Mouse (Mus musculus): ENCODE results near the gene Ehd1. TPM values are rescaled to one million over a fixed set of nuclear protein-coding genes. Genes with fewer than 3 reads are reported as not detected.

Gene Ehd1
- polyA plus RNA-seq, 1 experiment from 2014 or later: 77.2 TPM

GRCm38 (mm10) chr19:6339191-6339590, 62.7 kb downstream of the Ehd1 start:
- WGBS: 92% methylated on average over 6 of the region's 6 CpGs
- no peak overlapping the region for H3K27ac ChIP-seq (ENCODE audit: low read length)
- peaks cover 27% of the 10 kb centered on the region for H3K4me1 ChIP-seq (ENCODE audit: control insufficient read depth, insufficient read depth, low read length)
- no peak overlapping the region for H3K4me3 ChIP-seq (replicated peaks; ENCODE audit: low read length)
- ATAC-seq (ENCODE audit: insufficient read depth, low FRiP score): no peak
- H3K9me3 ChIP-seq (replicated peaks; ENCODE audit: control insufficient read depth, low read length): no peaks in the 10 kb centered on the region
- no peaks in the 10 kb centered on the region for H3K27me3 ChIP-seq (ENCODE audit: control insufficient read depth, insufficient read depth, low read length)
- H3K9ac ChIP-seq (ENCODE audit: low read length): no peak overlapping the region
- no peak overlapping the region for H3K4me2 ChIP-seq (ENCODE audit: low read depth, low read length)
- peaks cover 13% of the 10 kb centered on the region; the same call in 1 of the 2 replicates for H3K36me3 ChIP-seq (ENCODE audit: control insufficient read depth, insufficient read depth, low read length)

DNA sequence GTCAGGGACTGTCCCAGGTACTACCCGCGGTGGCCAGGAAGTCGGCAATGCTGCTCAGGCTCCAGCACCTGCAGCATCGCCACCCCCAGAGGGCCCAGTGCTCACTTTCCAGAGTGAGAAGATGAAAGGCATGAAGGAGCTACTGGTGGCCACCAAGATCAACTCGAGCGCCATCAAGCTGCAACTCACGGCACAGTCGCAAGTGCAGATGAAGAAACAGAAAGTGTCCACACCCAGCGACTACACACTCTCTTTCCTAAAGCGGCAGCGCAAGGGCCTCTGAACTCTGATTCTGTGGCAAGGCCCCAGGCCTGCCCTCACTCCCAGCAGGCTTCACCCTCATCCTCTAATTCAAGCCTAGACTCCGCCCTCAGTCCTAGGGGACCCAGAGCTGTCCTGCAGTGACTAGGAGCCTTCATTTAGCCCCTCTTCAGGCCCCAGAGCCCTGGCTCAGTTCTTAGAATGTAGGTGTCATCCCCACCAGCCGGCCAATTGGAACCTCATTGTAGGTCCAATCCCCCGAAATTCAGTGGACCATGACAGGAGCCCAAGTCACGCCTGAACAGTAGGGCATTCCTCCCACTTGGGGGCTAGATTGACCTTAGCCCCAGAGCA, 63.5 kb downstream of the Ehd1 start:
- 0 out of 2 replicates have a peak, but pooled peaks have one; percentile 3 for ATAC-seq (ENCODE audit: insufficient read depth, low FRiP score)
- 67% methylated on average over 15 of the region's 15 CpGs for WGBS
- Histone ChIP-seq H3K4me1 (ENCODE audit: control insufficient read depth, insufficient read depth, low read length) (peaks cover 25% of the 10 kb centered on the region), H3K4me3 (replicated peaks; ENCODE audit: low read length) (no peak overlapping the region), H3K9ac (ENCODE audit: low read length) (no peak overlapping the region), H3K27me3 (ENCODE audit: control insufficient read depth, insufficient read depth, low read length) (no peaks in the 10 kb centered on the region), H3K9me3 (replicated peaks; ENCODE audit: control insufficient read depth, low read length) (no peaks in the 10 kb centered on the region), H3K4me2 (ENCODE audit: low read depth, low read length) (peak overlapping the region; percentile 87; the same call in 1 of the 2 replicates), H3K36me3 (ENCODE audit: control insufficient read depth, insufficient read depth, low read length) (peaks cover 13% of the 10 kb centered on the region; the same call in 1 of the 2 replicates), H3K27ac (ENCODE audit: low read length) (peak overlapping the region; percentile 34; the same call in 1 of the 2 replicates)

DNA sequence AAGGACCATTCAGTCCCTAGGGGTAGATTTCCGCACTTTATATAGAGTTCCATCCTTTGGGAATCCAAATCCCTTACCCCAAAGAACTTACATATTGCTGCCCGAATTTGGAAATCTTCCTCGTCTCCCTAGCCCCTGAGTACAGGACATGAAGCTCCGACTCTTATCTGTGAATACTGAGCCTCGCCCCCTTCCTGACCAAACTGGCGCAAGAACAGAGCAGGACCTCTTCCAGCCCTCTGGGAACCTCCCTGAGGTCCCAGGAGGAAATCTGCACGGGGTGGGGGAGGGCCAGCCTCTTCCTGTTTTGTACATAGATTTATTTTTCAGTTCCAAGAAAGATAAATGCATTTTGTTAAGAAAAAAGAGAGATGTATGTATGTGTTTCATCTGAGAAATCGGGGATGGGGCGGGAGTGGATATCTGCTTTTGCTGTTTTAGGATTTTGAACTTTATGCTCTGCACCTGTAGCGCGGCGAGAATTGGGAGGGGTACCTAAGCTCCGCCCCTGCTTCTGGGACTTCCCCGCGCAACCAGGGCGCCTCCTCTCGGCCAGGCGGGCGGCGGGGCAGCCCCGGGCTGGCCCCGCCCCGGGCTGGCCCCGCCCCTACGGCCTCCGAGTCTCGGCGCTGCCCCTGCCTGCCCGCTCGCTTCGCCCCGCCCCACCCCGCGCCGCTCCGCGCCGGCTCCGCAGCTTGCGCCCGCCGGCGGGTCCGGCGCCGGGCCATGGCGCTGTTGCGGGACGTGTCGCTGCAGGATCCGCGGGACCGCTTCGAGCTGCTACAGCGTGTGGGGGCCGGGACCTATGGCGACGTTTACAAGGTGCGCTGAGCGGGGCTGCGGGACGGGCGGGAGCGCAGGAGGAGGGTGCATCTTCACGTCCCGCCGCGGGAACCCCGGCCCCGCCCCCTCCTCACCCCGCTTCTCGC, 64.3 kb downstream of the Ehd1 start, which contains the start of gene Map4k2:
Gene Map4k2, plus strand, starts transcription at position 612 of the 929 bp plus-strand sequence.
- 4% methylated on average over 71 of the region's 72 CpGs for WGBS
- peak within 1 kb of the TSS; percentile 34; the same call in 1 of the 2 replicates for H3K27ac ChIP-seq (ENCODE audit: low read length)
- peak within 1 kb of the TSS; percentile 87 for H3K4me2 ChIP-seq (ENCODE audit: low read depth, low read length)
- no peaks in the 10 kb centered on the region for H3K27me3 ChIP-seq (ENCODE audit: control insufficient read depth, insufficient read depth, low read length)
- H3K36me3 ChIP-seq (ENCODE audit: control insufficient read depth, insufficient read depth, low read length): peaks cover 14% of the 10 kb centered on the region; the same call in 1 of the 2 replicates
- peak within 1 kb of the TSS; percentile 91 for H3K9ac ChIP-seq (ENCODE audit: low read length)
- no peaks in the 10 kb centered on the region for H3K9me3 ChIP-seq (replicated peaks; ENCODE audit: control insufficient read depth, low read length)
- peak within 1 kb of the TSS; percentile 73 for H3K4me3 ChIP-seq (replicated peaks; ENCODE audit: low read length)
- peak; percentile 89 for ATAC-seq (ENCODE audit: insufficient read depth, low FRiP score)
- peaks cover 23% of the 10 kb centered on the region for H3K4me1 ChIP-seq (ENCODE audit: control insufficient read depth, insufficient read depth, low read length)

DNA sequence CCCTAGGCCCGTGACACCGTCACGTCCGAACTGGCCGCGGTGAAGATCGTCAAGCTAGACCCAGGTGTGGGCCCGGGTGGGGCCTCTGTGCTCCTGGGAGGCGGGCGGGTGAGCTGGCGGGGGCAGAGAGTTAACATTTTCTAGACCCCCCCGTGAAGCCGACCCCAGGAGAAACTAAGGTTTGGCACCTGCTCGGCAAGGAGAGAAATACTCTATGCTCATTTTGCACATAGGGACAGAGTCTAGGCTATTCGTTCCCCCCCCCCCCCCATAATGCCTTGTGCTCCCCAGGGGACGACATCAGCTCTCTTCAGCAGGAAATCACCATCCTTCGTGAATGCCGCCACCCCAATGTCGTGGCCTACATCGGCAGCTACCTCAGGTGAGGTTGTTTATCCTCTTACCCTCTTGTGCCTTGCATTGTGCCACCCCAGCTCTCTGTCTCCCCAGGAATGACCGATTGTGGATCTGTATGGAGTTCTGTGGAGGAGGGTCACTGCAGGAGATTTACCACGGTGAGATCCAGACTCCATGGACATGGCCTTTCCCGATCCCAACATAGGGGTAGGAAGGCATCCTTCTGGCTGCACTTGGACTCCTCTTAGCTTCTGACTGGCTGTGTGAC, 65.0 kb downstream of the Ehd1 start:
- whole genome bisulfite sequencing: 10% methylated on average over 23 of the region's 23 CpGs
- Histone ChIP-seq H3K4me3 (replicated peaks; ENCODE audit: low read length) (peak overlapping the region; percentile 73), H3K4me2 (ENCODE audit: low read depth, low read length) (peak overlapping the region; percentile 87), H3K9ac (ENCODE audit: low read length) (peak overlapping the region; percentile 91), H3K4me1 (ENCODE audit: control insufficient read depth, insufficient read depth, low read length) (peaks cover 15% of the 10 kb centered on the region), H3K27me3 (ENCODE audit: control insufficient read depth, insufficient read depth, low read length) (no peaks in the 10 kb centered on the region), H3K27ac (ENCODE audit: low read length) (no peak overlapping the region), H3K9me3 (replicated peaks; ENCODE audit: control insufficient read depth, low read length) (no peaks in the 10 kb centered on the region), H3K36me3 (ENCODE audit: control insufficient read depth, insufficient read depth, low read length) (peaks cover 21% of the 10 kb centered on the region)
- ATAC-seq (ENCODE audit: insufficient read depth, low FRiP score): no peak

GRCm38 (mm10) chr19:6342276-6342933, 65.9 kb downstream of the Ehd1 start:
- 68% methylated on average over 5 of the region's 5 CpGs for WGBS
- Histone ChIP-seq H3K4me2 (ENCODE audit: low read depth, low read length) (peak overlapping the region; percentile 87; the same call in 1 of the 2 replicates), H3K27ac (ENCODE audit: low read length) (no peak overlapping the region), H3K4me3 (replicated peaks; ENCODE audit: low read length) (peak overlapping the region; percentile 73; the same call in 1 of the 2 replicates), H3K9me3 (replicated peaks; ENCODE audit: control insufficient read depth, low read length) (no peaks in the 10 kb centered on the region), H3K4me1 (ENCODE audit: control insufficient read depth, insufficient read depth, low read length) (peaks cover 11% of the 10 kb centered on the region), H3K9ac (ENCODE audit: low read length) (no peak overlapping the region), H3K36me3 (ENCODE audit: control insufficient read depth, insufficient read depth, low read length) (peaks cover 29% of the 10 kb centered on the region), H3K27me3 (ENCODE audit: control insufficient read depth, insufficient read depth, low read length) (no peaks in the 10 kb centered on the region)
- no peak for ATAC-seq (ENCODE audit: insufficient read depth, low FRiP score)

DNA sequence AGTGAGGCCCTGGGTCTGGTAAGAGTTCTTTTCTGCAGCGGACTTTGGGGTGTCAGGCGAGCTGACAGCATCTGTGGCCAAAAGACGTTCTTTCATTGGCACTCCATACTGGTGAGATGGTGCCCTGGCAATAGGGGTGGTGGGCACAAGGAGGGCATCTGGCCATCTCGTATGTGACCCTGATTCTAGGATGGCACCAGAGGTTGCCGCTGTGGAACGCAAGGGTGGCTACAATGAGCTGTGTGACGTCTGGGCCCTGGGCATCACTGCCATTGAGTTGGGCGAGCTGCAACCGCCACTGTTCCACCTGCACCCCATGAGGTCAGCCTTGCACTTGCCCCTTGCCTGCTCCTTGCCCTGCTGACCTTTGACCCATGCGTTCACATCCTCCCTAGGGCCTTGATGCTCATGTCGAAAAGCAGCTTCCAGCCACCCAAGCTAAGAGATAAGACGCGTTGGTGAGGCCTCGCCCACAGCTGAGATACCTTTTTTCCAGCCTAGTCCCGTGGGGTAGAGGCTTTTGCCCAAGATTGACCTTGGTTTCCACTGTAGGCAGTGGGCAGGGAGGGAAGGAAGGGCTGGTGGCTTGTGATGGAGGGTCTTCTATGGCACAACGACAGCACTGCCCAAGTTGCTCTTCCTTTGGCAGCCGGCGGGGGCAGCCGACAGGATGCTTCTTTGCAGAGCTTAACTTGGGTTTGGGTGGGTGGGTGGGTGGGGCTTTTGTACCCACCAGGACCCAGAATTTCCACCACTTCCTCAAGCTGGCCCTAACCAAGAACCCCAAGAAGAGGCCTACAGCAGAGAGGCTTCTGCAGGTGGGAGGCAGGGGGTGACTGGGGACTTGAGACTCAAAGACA, 66.8 kb downstream of the Ehd1 start:
- no peak overlapping the region for H3K4me3 ChIP-seq (replicated peaks; ENCODE audit: low read length)
- H3K9ac ChIP-seq (ENCODE audit: low read length): no peak overlapping the region
- peaks cover 25% of the 10 kb centered on the region for H3K36me3 ChIP-seq (ENCODE audit: control insufficient read depth, insufficient read depth, low read length)
- ATAC-seq (ENCODE audit: insufficient read depth, low FRiP score): no peak
- 80% methylated on average over 19 of the region's 19 CpGs for WGBS
- no peaks in the 10 kb centered on the region for H3K9me3 ChIP-seq (replicated peaks; ENCODE audit: control insufficient read depth, low read length)
- H3K27me3 ChIP-seq (ENCODE audit: control insufficient read depth, insufficient read depth, low read length): no peaks in the 10 kb centered on the region
- peaks cover 11% of the 10 kb centered on the region for H3K4me1 ChIP-seq (ENCODE audit: control insufficient read depth, insufficient read depth, low read length)
- H3K4me2 ChIP-seq (ENCODE audit: low read depth, low read length): no peak overlapping the region
- H3K27ac ChIP-seq (ENCODE audit: low read length): no peak overlapping the region

DNA sequence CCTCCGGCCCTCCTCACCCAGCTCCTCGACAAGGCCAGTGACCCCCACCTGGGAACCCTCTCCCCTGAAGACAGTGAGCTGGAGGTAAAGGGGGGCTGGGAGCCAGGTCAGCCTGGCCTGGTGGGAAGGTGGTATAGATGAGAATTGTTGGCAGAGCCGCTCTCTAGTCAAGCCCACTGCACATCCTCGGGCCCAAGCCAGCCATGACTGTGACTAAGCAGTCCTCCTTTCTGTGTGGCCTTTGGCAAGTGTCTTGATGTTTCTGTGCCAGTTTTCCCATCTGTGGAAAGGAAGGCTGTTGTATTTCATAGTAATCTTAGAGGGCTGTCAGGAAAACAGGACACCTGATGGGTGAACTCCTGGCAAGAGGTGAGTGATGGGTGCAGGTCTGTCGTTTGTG, 67.5 kb downstream of the Ehd1 start:
- H3K4me2 ChIP-seq (ENCODE audit: low read depth, low read length): no peak overlapping the region
- ATAC-seq (ENCODE audit: insufficient read depth, low FRiP score): no peak
- 85% methylated on average over 5 of the region's 5 CpGs for WGBS
- H3K4me1 ChIP-seq (ENCODE audit: control insufficient read depth, insufficient read depth, low read length): peaks cover 11% of the 10 kb centered on the region
- no peak overlapping the region for H3K4me3 ChIP-seq (replicated peaks; ENCODE audit: low read length)
- peaks cover 22% of the 10 kb centered on the region; the same call in 1 of the 2 replicates for H3K36me3 ChIP-seq (ENCODE audit: control insufficient read depth, insufficient read depth, low read length)
- no peaks in the 10 kb centered on the region for H3K27me3 ChIP-seq (ENCODE audit: control insufficient read depth, insufficient read depth, low read length)
- no peaks in the 10 kb centered on the region for H3K9me3 ChIP-seq (replicated peaks; ENCODE audit: control insufficient read depth, low read length)
- no peak overlapping the region for H3K27ac ChIP-seq (ENCODE audit: low read length)
- H3K9ac ChIP-seq (ENCODE audit: low read length): no peak overlapping the region

GRCm38 (mm10) chr19:6346023-6346422, 69.5 kb downstream of the Ehd1 start:
- Histone ChIP-seq H3K9me3 (replicated peaks; ENCODE audit: control insufficient read depth, low read length) (no peaks in the 10 kb centered on the region), H3K27ac (ENCODE audit: low read length) (no peak overlapping the region), H3K4me3 (replicated peaks; ENCODE audit: low read length) (no peak overlapping the region), H3K27me3 (ENCODE audit: control insufficient read depth, insufficient read depth, low read length) (no peaks in the 10 kb centered on the region), H3K4me1 (ENCODE audit: control insufficient read depth, insufficient read depth, low read length) (peaks cover 8% of the 10 kb centered on the region), H3K36me3 (ENCODE audit: control insufficient read depth, insufficient read depth, low read length) (peaks cover 20% of the 10 kb centered on the region; the same call in 1 of the 2 replicates), H3K4me2 (ENCODE audit: low read depth, low read length) (no peak overlapping the region), H3K9ac (ENCODE audit: low read length) (no peak overlapping the region)
- WGBS: 90% methylated on average over 5 of the region's 5 CpGs
- no peak for ATAC-seq (ENCODE audit: insufficient read depth, low FRiP score)
